Mouse (Mus musculus) megakaryocyte progenitor cell, adult 5-6 weeks (primary cell): ENCODE data around the gene Isyna1. TPM values are rescaled to one million over a fixed set of nuclear protein-coding genes. Genes with fewer than 3 reads are reported as not detected.

ENCODE experiments used
- total RNA-seq, 2 experiments: library from RNA; stranded (forward) in 1 of 2; stranded (reverse) in 1 of 2; fragments of 157-497, 149-512 nt in 1 of 2; fragments of 200-1000 nt in 1 of 2; gene quantifications; 2 replicates each; pipeline versions ENCODE4 v1.2.3 to v1.2.4; 2015 to 2017

Isyna1 gene
- total RNA-seq, 2 experiments from 2014 or later = 26.1 to 42.9 TPM

Other genes starting within 250 kb of the Isyna1 start
- gene Upf1, start 241.1 kb upstream of the Isyna1 start, total RNA-seq (2015) = 13.9 and 15.3 TPM in 2 replicates
- gene Upf1, start 241.1 kb upstream of the Isyna1 start, total RNA-seq (2017) = 32.3 and 32.5 TPM in 2 replicates
- not detected in 2 replicates for gene Comp, start 220.8 kb upstream of the Isyna1 start, total RNA-seq (2015)
- gene Comp, start 220.8 kb upstream of the Isyna1 start, total RNA-seq (2017) = 0.07 TPM in 1 of 2 replicates, not detected in the other
- gene Crtc1, start 154.8 kb upstream of the Isyna1 start, total RNA-seq (2015) = 7.8 and 9.3 TPM in 2 replicates
- gene Crtc1, start 154.8 kb upstream of the Isyna1 start, total RNA-seq (2017) = 2.7 and 6.6 TPM in 2 replicates
- 4.7 and 5.1 TPM in 2 replicates for gene Klhl26, start 117.4 kb upstream of the Isyna1 start, total RNA-seq (2015)
- gene Klhl26, start 117.4 kb upstream of the Isyna1 start, total RNA-seq (2017) = 3.5 and 3.6 TPM in 2 replicates
- not detected in 2 replicates for gene Tmem59l, start 107.0 kb upstream of the Isyna1 start, total RNA-seq (2015)
- gene Tmem59l, start 107.0 kb upstream of the Isyna1 start, total RNA-seq (2017) = not detected in 2 replicates
- gene Crlf1, start 101.2 kb upstream of the Isyna1 start, total RNA-seq (2015) = not detected in 2 replicates
- not detected in 2 replicates for gene Crlf1, start 101.2 kb upstream of the Isyna1 start, total RNA-seq (2017)
- gene Rex1bd, start 87.6 kb upstream of the Isyna1 start, total RNA-seq (2015) = 40.6 and 41.3 TPM in 2 replicates
- gene Rex1bd, start 87.6 kb upstream of the Isyna1 start, total RNA-seq (2017) = 42.1 and 50.4 TPM in 2 replicates
- 3,077 and 3,244 TPM in 2 replicates for gene Uba52, start 83.6 kb upstream of the Isyna1 start, total RNA-seq (2015)
- 4,035 and 5,307 TPM in 2 replicates for gene Uba52, start 83.6 kb upstream of the Isyna1 start, total RNA-seq (2017)
- gene Fkbp8, start 66.6 kb upstream of the Isyna1 start, total RNA-seq (2015) = 74.6 and 90.4 TPM in 2 replicates
- 114 and 133 TPM in 2 replicates for gene Fkbp8, start 66.6 kb upstream of the Isyna1 start, total RNA-seq (2017)
- 88.0 and 106 TPM in 2 replicates for gene Kxd1, start 66.4 kb upstream of the Isyna1 start, total RNA-seq (2015)
- 63.1 and 84.4 TPM in 2 replicates for gene Kxd1, start 66.4 kb upstream of the Isyna1 start, total RNA-seq (2017)
- 8.5 and 8.7 TPM in 2 replicates for gene Ell, start 54.9 kb upstream of the Isyna1 start, total RNA-seq (2015)
- gene Ell, start 54.9 kb upstream of the Isyna1 start, total RNA-seq (2017) = 9.1 and 9.5 TPM in 2 replicates
- 31.6 and 40.7 TPM in 2 replicates for gene Ssbp4, start 14.5 kb downstream of the Isyna1 start, total RNA-seq (2015)
- 40.2 and 69.7 TPM in 2 replicates for gene Ssbp4, start 14.5 kb downstream of the Isyna1 start, total RNA-seq (2017)
- 6.2 and 12.9 TPM in 2 replicates for gene Lrrc25, start 21.8 kb downstream of the Isyna1 start, total RNA-seq (2015)
- gene Lrrc25, start 21.8 kb downstream of the Isyna1 start, total RNA-seq (2017) = 4.7 and 5.4 TPM in 2 replicates
- not detected in 2 replicates for gene Gdf15, start 38.1 kb downstream of the Isyna1 start, total RNA-seq (2015)
- not detected in 2 replicates for gene Gdf15, start 38.1 kb downstream of the Isyna1 start, total RNA-seq (2017)
- gene Pgpep1, start 66.0 kb downstream of the Isyna1 start, total RNA-seq (2015) = 11.7 and 11.8 TPM in 2 replicates
- gene Pgpep1, start 66.0 kb downstream of the Isyna1 start, total RNA-seq (2017) = 3.6 and 5.2 TPM in 2 replicates
- gene Lsm4, start 78.9 kb downstream of the Isyna1 start, total RNA-seq (2015) = 121 and 125 TPM in 2 replicates
- 214 and 249 TPM in 2 replicates for gene Lsm4, start 78.9 kb downstream of the Isyna1 start, total RNA-seq (2017)
- 16.1 and 29.1 TPM in 2 replicates for gene Jund, start 104.6 kb downstream of the Isyna1 start, total RNA-seq (2015)
- 19.8 and 21.0 TPM in 2 replicates for gene Jund, start 104.6 kb downstream of the Isyna1 start, total RNA-seq (2017)
- gene Iqcn, start 109.1 kb downstream of the Isyna1 start, total RNA-seq (2015) = 0.07 TPM in 1 of 2 replicates, not detected in the other
- not detected in 2 replicates for gene Iqcn, start 109.1 kb downstream of the Isyna1 start, total RNA-seq (2017)
- not detected in 2 replicates for gene Gm3336, start 124.2 kb downstream of the Isyna1 start, total RNA-seq (2015)
- 0.12 TPM in 1 of 2 replicates, not detected in the other for gene Gm3336, start 124.2 kb downstream of the Isyna1 start, total RNA-seq (2017)
- gene Pde4c, start 129.3 kb downstream of the Isyna1 start, total RNA-seq (2015) = 0.39 TPM in 1 of 2 replicates, not detected in the other
- gene Pde4c, start 129.3 kb downstream of the Isyna1 start, total RNA-seq (2017) = not detected in 2 replicates
- 2.6 and 3.6 TPM in 2 replicates for gene Rab3a, start 160.3 kb downstream of the Isyna1 start, total RNA-seq (2015)
- gene Rab3a, start 160.3 kb downstream of the Isyna1 start, total RNA-seq (2017) = 2.1 and 6.6 TPM in 2 replicates
- gene Mpv17l2, start 166.6 kb downstream of the Isyna1 start, total RNA-seq (2015) = 37.4 and 41.4 TPM in 2 replicates
- 10.2 and 10.4 TPM in 2 replicates for gene Mpv17l2, start 166.6 kb downstream of the Isyna1 start, total RNA-seq (2017)
- gene Pik3r2, start 182.3 kb downstream of the Isyna1 start, total RNA-seq (2015) = 5.7 and 6.0 TPM in 2 replicates
- 18.1 and 18.5 TPM in 2 replicates for gene Pik3r2, start 182.3 kb downstream of the Isyna1 start, total RNA-seq (2017)
- gene Mast3, start 210.7 kb downstream of the Isyna1 start, total RNA-seq (2015) = 48.7 and 50.0 TPM in 2 replicates
- 13.9 and 16.7 TPM in 2 replicates for gene Mast3, start 210.7 kb downstream of the Isyna1 start, total RNA-seq (2017)
- gene Il12rb1, start 214.1 kb downstream of the Isyna1 start, total RNA-seq (2015) = 0.07 and 0.64 TPM in 2 replicates
- 1.0 and 1.7 TPM in 2 replicates for gene Il12rb1, start 214.1 kb downstream of the Isyna1 start, total RNA-seq (2017)
- gene Arrdc2, start 245.3 kb downstream of the Isyna1 start, total RNA-seq (2015) = 6.0 and 8.6 TPM in 2 replicates
- 4.8 and 8.8 TPM in 2 replicates for gene Arrdc2, start 245.3 kb downstream of the Isyna1 start, total RNA-seq (2017)